8 mouse cellular contexts compared by ENCODE assay signal in genomic region chr11:16591471-16591921, GRCm38 (mm10).
A peak's percentile ranks its signal among the peaks of the same experiment; 100 is the strongest.
DNase-seq lines count a peak whose midpoint lies in the region; ATAC-seq and TF ChIP-seq lines count a peak whose summit lies in the region.

No protein-coding gene starts in this region.

- H3K27ac ChIP-seq in hindbrain, embryonic 16.5 days (ENCODE audit: low read depth, low read length): peak overlapping the region; percentile 70

- no peak overlapping the region for H3K4me3 ChIP-seq in hindbrain, embryonic 16.5 days (ENCODE audit: low read length)

- H3K36me3 ChIP-seq in hindbrain, embryonic 16.5 days (ENCODE audit: control insufficient read depth, insufficient read depth, low read length): no peaks in the 10 kb centered on the region

- peak; percentile 99 for ATAC-seq in Patski
- ATAC-seq in hindbrain, embryonic 16.5 days: peak; percentile 98

- H3K4me1 ChIP-seq in hindbrain, embryonic 16.5 days (ENCODE audit: control insufficient read depth, insufficient read depth, low read depth, low read length): peaks cover 6% of the 10 kb centered on the region

- H3K9me3 ChIP-seq in hindbrain, embryonic 16.5 days (ENCODE audit: control insufficient read depth, low read length): no peaks in the 10 kb centered on the region

- POLR2A ChIA-PET in Patski (lab: Charles Lee): no interaction called here

- H3K4me2 ChIP-seq in hindbrain, embryonic 16.5 days (ENCODE audit: low read length): peak overlapping the region; percentile 0; the same call in 1 of the 2 replicates

- peak; percentile 89 for DNase-seq in Patski (ENCODE audit: low read depth, low spot score)
- peak; percentile 92 for DNase-seq in embryo, embryonic 10 days (ENCODE audit: low spot score)
- peak; percentile 74 to 83 for DNase-seq in gastrocnemius, adult 8-10 months (ENCODE audit: low spot score in 2 of 2)
- peak; percentile 6 to 34 for DNase-seq in left cerebral cortex, adult 18-20 months (ENCODE audit: low spot score in 2 of 2)
- DNase-seq in lung, postnatal 14 days: peak; percentile 65
- DNase-seq in right cerebral cortex, postnatal 10 days (ENCODE audit: low spot score in 2 of 2): peak; percentile 77 to 87
- no peak for DNase-seq in T-cell, adult 2 months (ENCODE audit: low spot score)

- CTCF ChIA-PET in Patski (lab: Charles Lee): interaction anchor here (0.7 kb wide), 1 partner anchor 63 kb away, joined by 4 read pairs; no protein-coding TSS in a partner anchor

- no peak for TF ChIP-seq CTCF in Patski (IDR thresholded peaks at IDR 0.05)

- 1% methylated on average over 7 of the region's 7 CpGs for WGBS in hindbrain, embryonic 16.5 days

- in situ Hi-C loops in Patski (cut with MboI; ENCODE audit: low pct_unique_long_range_greater_than_20kb): no loop called here

- H3K27me3 ChIP-seq in Patski: no peaks in the 10 kb centered on the region
- H3K27me3 ChIP-seq in hindbrain, embryonic 16.5 days (replicated peaks; ENCODE audit: control insufficient read depth, insufficient read depth, low read length): no peaks in the 10 kb centered on the region

- H3K9ac ChIP-seq in hindbrain, embryonic 16.5 days (ENCODE audit: low read depth, low read length): no peak overlapping the region
